Mouse (Mus musculus): ENCODE measurements at regions not wholly inside any gene's neighbourhood (a gene's known extent, or its start where the extent isn't known, plus 50 kb on each side); places are given as distances from the start of the nearest gene placed in this dataset.
A peak's percentile ranks its signal among the peaks of the same experiment; 100 is the strongest.
"Not testable (repeated sequence)": the region's sequence is repeated elsewhere in the genome, so short reads cannot be mapped to it uniquely, and the experiment has no call there.

GRCm38 (mm10) chr6:6496789-6497188 is 81.7 kb downstream of the Sem1 start:
- H3K27me3 ChIP-seq (replicated peaks), result no peaks in the 10 kb centered on the region
- 90% methylated on average over 1 of the region's 1 CpGs for WGBS
- no peaks in the 10 kb centered on the region for H3K36me3 ChIP-seq
- H3K4me1 ChIP-seq, result no peaks in the 10 kb centered on the region
- ATAC-seq (ENCODE audit: extremely low read depth, insufficient number of reproducible peaks, low FRiP score, low TSS enrichment), result no peak
- H3K9me3 ChIP-seq, result no peaks in the 10 kb centered on the region
- no peak overlapping the region for H3K4me3 ChIP-seq
- H3K4me2 ChIP-seq, result no peak overlapping the region
- no peak overlapping the region for H3K27ac ChIP-seq (replicated peaks)
- H3K9ac ChIP-seq, result no peak overlapping the region

GRCm38 (mm10) chr6:6496336-6496735 is 82.1 kb downstream of the Sem1 start:
- no peak for ATAC-seq (ENCODE audit: extremely low read depth, insufficient number of reproducible peaks, low FRiP score, low TSS enrichment)
- WGBS, result 76% methylated on average over 4 of the region's 4 CpGs
- Histone ChIP-seq H3K4me1 (no peaks in the 10 kb centered on the region), H3K27me3 (replicated peaks) (no peaks in the 10 kb centered on the region), H3K9me3 (no peaks in the 10 kb centered on the region), H3K4me2 (no peak overlapping the region), H3K27ac (replicated peaks) (no peak overlapping the region), H3K36me3 (no peaks in the 10 kb centered on the region), H3K4me3 (no peak overlapping the region), H3K9ac (no peak overlapping the region)

GRCm38 (mm10) chr6:6488191-6488590 is 90.3 kb downstream of the Sem1 start:
- no peaks in the 10 kb centered on the region for H3K27me3 ChIP-seq (replicated peaks)

GRCm38 (mm10) chr6:6481596-6481995 is 96.9 kb downstream of the Sem1 start:
- H3K9ac ChIP-seq; H3K4me1 ChIP-seq; H3K4me2 ChIP-seq; H3K4me3 ChIP-seq; ATAC-seq (ENCODE audit: extremely low read depth, insufficient number of reproducible peaks, low FRiP score, low TSS enrichment); H3K27me3 ChIP-seq (replicated peaks); H3K9me3 ChIP-seq; H3K36me3 ChIP-seq; H3K27ac ChIP-seq (replicated peaks): not testable (repeated sequence)
- WGBS, result 83% methylated on average over 1 of the region's 1 CpGs

More at GRCm38 (mm10) chr6:6488191-6488590, 90.3 kb downstream of the Sem1 start:
- 71% methylated on average over 4 of the region's 4 CpGs for WGBS
- H3K4me3 ChIP-seq, result no peak overlapping the region
- H3K27ac ChIP-seq (replicated peaks), result no peak overlapping the region
- no peaks in the 10 kb centered on the region for H3K36me3 ChIP-seq
- ATAC-seq (ENCODE audit: extremely low read depth, insufficient number of reproducible peaks, low FRiP score, low TSS enrichment), result no peak
- no peaks in the 10 kb centered on the region for H3K4me1 ChIP-seq
- no peak overlapping the region for H3K9ac ChIP-seq
- H3K4me2 ChIP-seq, result no peak overlapping the region
- no peaks in the 10 kb centered on the region for H3K9me3 ChIP-seq

GRCm38 (mm10) chr6:6470397-6470796 is 108.1 kb downstream of the Sem1 start:
- Histone ChIP-seq H3K36me3 (no peaks in the 10 kb centered on the region), H3K27me3 (replicated peaks) (no peaks in the 10 kb centered on the region), H3K9me3 (no peaks in the 10 kb centered on the region), H3K4me3 (no peak overlapping the region), H3K9ac (no peak overlapping the region), H3K4me2 (no peak overlapping the region), H3K27ac (replicated peaks) (no peak overlapping the region), H3K4me1 (peaks cover 26% of the 10 kb centered on the region)
- no peak for ATAC-seq (ENCODE audit: extremely low read depth, insufficient number of reproducible peaks, low FRiP score, low TSS enrichment)
- WGBS, result 49% methylated on average over 8 of the region's 8 CpGs

GRCm38 (mm10) chr6:6467526-6467925 is 110.9 kb downstream of the Sem1 start:
- Histone ChIP-seq H3K36me3 (no peaks in the 10 kb centered on the region), H3K9ac (peak overlapping the region; percentile 44; the same call in 1 of the 2 replicates), H3K4me2 (peak overlapping the region; percentile 20), H3K4me3 (no peak overlapping the region), H3K27ac (replicated peaks) (peak overlapping the region; percentile 67), H3K9me3 (no peaks in the 10 kb centered on the region), H3K27me3 (replicated peaks) (no peaks in the 10 kb centered on the region), H3K4me1 (peaks cover 39% of the 10 kb centered on the region)
- WGBS, result 37% methylated on average over 1 of the region's 1 CpGs
- no peak for ATAC-seq (ENCODE audit: extremely low read depth, insufficient number of reproducible peaks, low FRiP score, low TSS enrichment)

- ATAC-seq (ENCODE audit: extremely low read depth, insufficient number of reproducible peaks, low FRiP score, low TSS enrichment), result no peak
- Histone ChIP-seq H3K9me3 (no peaks in the 10 kb centered on the region), H3K4me1 (peaks cover 39% of the 10 kb centered on the region), H3K4me3 (no peak overlapping the region), H3K27ac (replicated peaks) (no peak overlapping the region), H3K36me3 (no peaks in the 10 kb centered on the region), H3K27me3 (replicated peaks) (no peaks in the 10 kb centered on the region), H3K4me2 (no peak overlapping the region), H3K9ac (no peak overlapping the region)
- 72% methylated on average over 2 of the region's 2 CpGs for WGBS
Measured at GRCm38 (mm10) chr6:6466231-6466630, 112.2 kb downstream of the Sem1 start.

- no peak overlapping the region for H3K4me3 ChIP-seq
- ATAC-seq (ENCODE audit: extremely low read depth, insufficient number of reproducible peaks, low FRiP score, low TSS enrichment), result no peak
- no peak overlapping the region for H3K9ac ChIP-seq
- peaks cover 40% of the 10 kb centered on the region for H3K4me1 ChIP-seq
- no peaks in the 10 kb centered on the region for H3K27me3 ChIP-seq (replicated peaks)
- no peak overlapping the region for H3K4me2 ChIP-seq
- no peaks in the 10 kb centered on the region for H3K9me3 ChIP-seq
- H3K36me3 ChIP-seq, result no peaks in the 10 kb centered on the region
- 40% methylated on average over 7 of the region's 7 CpGs for WGBS
- no peak overlapping the region for H3K27ac ChIP-seq (replicated peaks)
Measured at GRCm38 (mm10) chr6:6463807-6464470, 114.5 kb downstream of the Sem1 start.

GRCm38 (mm10) chr6:6459918-6460239 is 118.6 kb downstream of the Sem1 start:
- H3K4me2 ChIP-seq, result 0 out of 2 replicates have a peak overlapping the region, but pooled peaks have one; percentile 24
- no peak overlapping the region for H3K4me3 ChIP-seq
- no peak overlapping the region for H3K9ac ChIP-seq
- ATAC-seq (ENCODE audit: extremely low read depth, insufficient number of reproducible peaks, low FRiP score, low TSS enrichment), result no peak
- H3K9me3 ChIP-seq, result no peaks in the 10 kb centered on the region
- no peaks in the 10 kb centered on the region for H3K36me3 ChIP-seq
- peaks cover 20% of the 10 kb centered on the region for H3K4me1 ChIP-seq
- H3K27me3 ChIP-seq (replicated peaks), result no peaks in the 10 kb centered on the region
- H3K27ac ChIP-seq (replicated peaks), result no peak overlapping the region
- 39% methylated on average over 2 of the region's 2 CpGs for WGBS

GRCm38 (mm10) chr6:6459006-6459917 is 119.2 kb downstream of the Sem1 start:
- Histone ChIP-seq H3K4me2 (peak overlapping the region; percentile 24; the same call in 1 of the 2 replicates), H3K27me3 (replicated peaks) (no peaks in the 10 kb centered on the region), H3K4me1 (peaks cover 14% of the 10 kb centered on the region), H3K9me3 (no peaks in the 10 kb centered on the region), H3K36me3 (no peaks in the 10 kb centered on the region), H3K4me3 (no peak overlapping the region), H3K27ac (replicated peaks) (no peak overlapping the region), H3K9ac (no peak overlapping the region)
- WGBS, result 33% methylated on average over 14 of the region's 14 CpGs
- ATAC-seq (ENCODE audit: extremely low read depth, insufficient number of reproducible peaks, low FRiP score, low TSS enrichment), result no peak

- no peak for ATAC-seq (ENCODE audit: extremely low read depth, insufficient number of reproducible peaks, low FRiP score, low TSS enrichment)
- no peak overlapping the region for H3K4me2 ChIP-seq
- WGBS, result 71% methylated on average over 4 of the region's 4 CpGs
- H3K4me3 ChIP-seq, result no peak overlapping the region
- no peaks in the 10 kb centered on the region for H3K9me3 ChIP-seq
- no peaks in the 10 kb centered on the region for H3K27me3 ChIP-seq (replicated peaks)
- H3K9ac ChIP-seq, result no peak overlapping the region
- peaks cover 8% of the 10 kb centered on the region for H3K4me1 ChIP-seq
- no peaks in the 10 kb centered on the region for H3K36me3 ChIP-seq
- no peak overlapping the region for H3K27ac ChIP-seq (replicated peaks)
Measured at GRCm38 (mm10) chr6:6457726-6458125, 120.7 kb downstream of the Sem1 start.

All from heart, embryonic 13.5 days (tissue).